Mouse (Mus musculus): ENCODE data around the gene Igf2r.

DNA sequence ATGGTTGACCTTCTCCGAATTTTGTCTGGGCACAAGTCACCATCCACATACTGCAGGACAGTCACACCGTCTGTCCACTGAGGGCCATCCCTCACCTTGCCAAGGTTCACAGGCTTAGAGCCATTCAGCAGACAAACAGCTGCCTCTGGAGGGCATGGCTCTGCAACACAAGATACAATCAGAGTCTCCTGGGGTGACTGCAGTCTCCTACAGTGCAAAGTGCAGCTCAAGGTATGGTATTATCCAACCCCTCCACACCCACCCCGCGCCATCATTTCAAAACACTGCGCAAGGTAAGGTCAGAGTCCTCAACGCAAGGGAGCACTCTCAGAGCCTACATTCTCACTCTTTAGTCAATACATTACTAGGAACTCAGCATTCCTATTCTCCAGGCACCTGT, 69.1 kb downstream of the Igf2r start:
- no peak for TF ChIP-seq POLR2A (IDR thresholded peaks at IDR 0.05; ENCODE audit: control insufficient read depth, low read depth, low read length)
- no peak for TF ChIP-seq CTCF (IDR thresholded peaks at IDR 0.05; ENCODE audit: control insufficient read depth, insufficient read depth, insufficient replicate concordance, low read depth, low read length)

Data from testis, adult 2 months (tissue).